Mouse (Mus musculus): ENCODE data around the gene C1s1.
"Not testable (repeated sequence)": the region's sequence is repeated elsewhere in the genome, so short reads cannot be mapped to it uniquely, and the experiment has no call there.

C1s1 gene

DNA sequence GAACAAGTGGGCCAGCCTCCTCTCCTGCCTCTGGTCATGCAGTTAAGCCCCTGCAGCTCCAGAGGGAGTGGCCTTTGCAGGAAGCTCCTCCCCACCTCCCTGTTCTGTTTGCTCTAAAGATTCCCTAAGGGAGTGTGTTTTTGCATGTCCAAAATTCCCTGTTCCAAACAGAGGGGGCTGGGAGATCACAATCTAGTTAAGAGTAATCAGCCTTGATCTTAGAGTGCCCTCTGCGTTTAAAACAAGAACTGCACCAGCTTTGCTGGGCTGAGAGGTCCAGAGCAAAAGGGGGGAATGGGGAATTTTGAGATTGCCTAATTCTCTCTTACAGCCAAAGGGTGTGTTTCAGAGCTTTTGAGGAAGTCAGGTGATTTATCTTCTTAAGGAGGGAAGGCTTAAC is at the start of gene C1s1:
C1s1 (minus strand) TSS at position 76 of the 400 bp plus-strand sequence.
- not testable (repeated sequence) for DNase-seq (ENCODE audit: low read depth, low spot score)

DNA sequence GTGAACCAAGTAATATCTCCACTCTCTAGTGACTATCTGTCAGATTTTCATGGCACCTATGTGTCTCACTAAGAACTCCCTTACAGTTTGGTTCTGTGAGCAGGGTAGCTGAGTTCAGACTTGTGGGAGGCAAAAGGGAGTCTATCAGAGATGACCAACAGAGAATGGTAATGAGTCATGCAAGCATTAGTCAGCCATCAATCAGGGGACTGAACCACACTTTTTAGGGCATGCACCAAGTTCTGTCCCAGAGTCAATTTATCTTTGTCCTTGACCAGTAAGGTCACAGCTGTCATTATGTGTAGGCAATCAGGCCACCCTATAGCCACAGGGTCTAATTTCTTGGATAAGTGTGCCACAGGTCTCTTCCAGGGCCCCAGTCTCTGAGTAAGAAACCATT is 46.6 kb upstream of the C1s1 start:
- DNase-seq (ENCODE audit: low read depth, low spot score) = no peak

DNA sequence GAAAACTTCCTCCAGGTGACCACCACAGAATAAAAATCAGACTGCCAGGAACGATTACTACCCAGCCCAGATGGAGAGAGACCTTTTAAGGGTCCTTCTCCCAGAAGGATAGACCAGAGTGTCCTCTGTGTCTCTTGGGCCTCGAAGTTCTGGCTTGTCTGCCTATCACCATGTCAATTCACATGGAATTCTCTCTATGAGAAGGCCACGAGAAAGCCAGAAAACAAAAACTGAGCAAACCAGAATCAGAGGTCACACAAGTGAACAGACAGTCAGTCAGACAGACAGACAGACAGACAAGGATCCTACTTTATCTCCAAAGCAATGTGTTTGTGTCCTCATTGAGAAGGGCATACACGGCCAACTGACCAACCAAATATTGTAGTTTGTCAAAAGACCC is 44.1 kb upstream of the C1s1 start:
- DNase-seq (ENCODE audit: low read depth, low spot score) = no peak

DNA sequence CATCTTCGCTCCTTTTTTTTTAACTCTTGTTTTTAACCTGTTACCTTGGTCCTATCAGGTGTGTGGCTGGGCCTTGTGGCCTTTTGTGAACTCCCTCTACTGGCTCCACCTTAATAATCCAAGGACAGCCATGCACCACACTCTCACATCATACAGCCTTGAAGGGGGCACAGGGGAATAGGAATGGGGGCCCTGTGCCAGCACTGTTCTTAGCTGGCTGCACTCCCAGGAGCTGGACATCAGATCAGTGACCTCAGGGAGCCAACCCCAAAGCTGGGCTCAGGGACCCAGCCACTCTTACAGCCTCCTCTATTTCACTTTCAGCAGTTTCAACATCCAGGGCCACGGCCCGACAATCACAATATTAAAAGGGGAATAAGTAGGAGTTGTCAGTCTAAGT is 43.6 kb upstream of the C1s1 start:
- no peak for DNase-seq (ENCODE audit: low read depth, low spot score)

DNA sequence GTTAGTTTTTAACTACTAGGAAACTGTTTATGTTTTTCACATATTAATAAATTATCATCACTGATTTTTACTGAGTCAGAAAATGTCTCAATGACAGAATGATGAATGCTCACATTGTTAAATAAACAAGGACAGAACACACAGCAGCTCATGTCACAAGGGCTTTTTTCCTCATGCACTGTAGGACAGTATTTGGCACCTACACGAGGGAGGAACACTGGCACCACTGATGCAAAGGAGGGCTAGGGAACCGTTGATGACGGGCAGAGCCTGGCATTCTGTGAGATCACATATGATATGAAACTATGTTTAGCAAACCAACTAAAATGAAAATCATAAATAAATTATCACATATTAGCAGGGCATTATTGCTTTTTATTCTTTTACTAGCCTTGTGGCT is 42.8 kb upstream of the C1s1 start:
- no peak for DNase-seq (ENCODE audit: low read depth, low spot score)

DNA sequence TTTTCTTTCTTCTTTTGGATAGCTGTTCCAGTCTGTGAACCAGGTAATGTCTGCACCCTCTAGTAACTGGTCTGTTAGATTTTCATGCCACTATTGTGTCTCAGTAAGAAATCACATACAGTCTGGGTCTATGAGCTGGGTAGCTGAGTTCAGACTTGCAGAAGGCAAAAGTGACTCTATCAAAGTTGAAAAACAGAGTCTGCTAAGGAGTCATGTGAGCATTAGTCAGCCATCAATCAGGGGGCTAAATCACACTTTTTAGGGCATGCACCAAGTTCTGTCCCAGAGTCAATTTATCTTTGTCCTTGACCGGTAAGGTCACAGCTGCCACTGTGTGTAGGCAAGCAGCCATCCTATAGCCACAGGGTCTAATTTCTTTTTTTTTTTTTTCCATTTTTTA is 40.1 kb upstream of the C1s1 start:
- DNase-seq (ENCODE audit: low read depth, low spot score) = no peak

DNA sequence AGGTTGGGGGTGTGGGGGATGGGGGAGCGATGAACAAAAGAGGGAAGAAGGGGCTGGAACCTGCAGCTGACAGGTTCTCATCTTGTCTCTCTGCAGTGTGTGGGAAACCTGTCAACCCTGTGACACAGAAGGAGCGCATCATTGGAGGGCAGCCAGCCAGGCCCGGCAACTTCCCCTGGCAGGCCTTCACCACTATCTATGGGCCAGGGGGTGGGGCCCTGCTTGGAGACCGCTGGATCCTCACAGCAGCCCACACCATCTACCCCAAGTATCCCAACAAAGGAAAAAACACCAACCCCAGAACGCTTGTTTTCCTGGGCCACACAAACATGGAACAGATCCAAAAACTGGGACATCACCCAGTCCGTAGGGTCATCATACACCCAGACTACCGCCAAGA is 38.0 kb upstream of the C1s1 start:
- DNase-seq (ENCODE audit: low read depth, low spot score) = not testable (repeated sequence)

DNA sequence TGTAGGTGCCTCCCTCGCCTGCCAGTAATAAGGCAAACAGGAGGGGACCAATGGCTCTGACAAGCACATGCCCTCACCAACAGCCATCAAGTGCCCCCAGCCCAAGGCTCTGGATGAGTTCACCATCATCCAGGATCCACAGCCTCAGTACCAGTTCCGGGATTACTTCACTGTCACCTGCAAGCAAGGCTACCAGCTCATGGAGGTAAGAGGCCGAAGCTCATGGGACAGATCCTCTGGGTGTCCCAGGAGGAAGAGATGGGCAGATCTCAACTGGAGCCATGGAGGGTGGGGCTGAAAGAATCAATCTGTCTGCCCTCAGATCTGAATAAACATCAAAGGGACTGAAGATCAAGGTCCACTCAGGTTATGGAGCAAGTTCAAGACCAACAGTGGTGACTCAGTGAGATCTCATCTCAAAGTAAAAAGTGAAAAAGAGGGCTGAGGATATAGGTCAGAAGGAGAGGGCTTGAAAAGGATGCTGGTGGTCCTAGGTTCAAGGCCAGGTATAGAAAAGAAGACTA is 33.1 kb upstream of the C1s1 start:
- not testable (repeated sequence) for DNase-seq (ENCODE audit: low read depth, low spot score)

DNA sequence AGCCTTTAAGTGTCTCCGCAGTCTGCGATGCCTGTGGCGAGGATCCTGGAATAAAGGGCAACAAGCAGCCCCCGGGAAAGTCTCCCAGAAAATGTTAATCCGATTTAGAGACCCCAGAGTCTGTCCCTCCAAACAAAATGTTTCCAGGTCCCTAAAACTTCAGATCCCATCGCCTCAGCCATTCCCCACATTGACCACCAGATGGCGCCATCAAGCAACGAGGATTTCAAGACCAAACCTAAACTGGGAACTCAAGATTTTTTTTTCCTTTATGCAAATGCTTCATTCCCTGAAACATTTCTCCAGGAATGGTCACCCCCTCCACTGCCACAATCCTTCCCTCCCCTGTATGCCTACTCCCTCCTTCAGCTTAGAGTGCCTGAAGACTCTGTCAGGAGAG is 27.9 kb upstream of the C1s1 start, which contains the start of gene C1rb:
C1rb (plus strand) TSS at position 269 of the 400 bp plus-strand sequence.
- DNase-seq (ENCODE audit: low read depth, low spot score) = peak; percentile 10

DNA sequence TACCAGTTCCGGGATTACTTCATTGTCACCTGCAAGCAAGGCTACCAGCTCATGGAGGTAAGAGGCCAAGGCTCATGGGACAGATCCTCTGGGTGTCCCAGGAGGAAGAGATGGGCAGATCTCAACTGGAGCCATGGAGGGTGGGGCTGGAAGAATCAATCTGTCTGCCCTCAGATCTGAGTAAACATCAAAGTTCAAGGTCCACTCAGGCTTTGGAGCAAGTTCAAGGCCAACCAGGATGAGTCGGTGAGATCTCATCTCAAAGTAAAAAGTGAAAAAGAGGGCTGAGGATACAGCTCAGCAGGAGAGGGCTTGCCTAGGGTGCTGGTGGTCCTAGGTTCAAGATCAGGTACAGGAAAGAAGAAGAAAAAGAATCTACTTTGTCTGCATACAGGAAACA is 19.5 kb upstream of the C1s1 start:
- not testable (repeated sequence) for DNase-seq (ENCODE audit: low read depth, low spot score)

DNA sequence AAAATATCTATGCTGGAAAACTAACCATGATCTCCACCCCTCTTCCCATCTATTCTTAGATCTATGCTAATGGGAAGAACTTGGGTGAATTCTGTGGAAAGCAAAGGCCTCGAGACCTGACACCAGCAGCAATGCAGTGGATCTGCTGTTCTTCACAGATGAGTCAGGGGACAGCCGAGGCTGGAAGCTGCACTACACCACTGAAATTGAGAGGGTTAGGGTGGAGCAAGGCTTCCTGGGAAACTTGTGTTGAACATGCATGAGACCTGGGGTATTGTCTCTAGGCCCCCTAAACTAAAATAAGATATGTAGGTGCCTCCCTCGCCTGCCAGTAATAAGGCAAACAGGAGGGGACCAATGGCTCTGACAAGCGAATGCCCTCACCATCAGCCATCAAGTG is 19.0 kb upstream of the C1s1 start:
- not testable (repeated sequence) for DNase-seq (ENCODE audit: low read depth, low spot score)

DNA sequence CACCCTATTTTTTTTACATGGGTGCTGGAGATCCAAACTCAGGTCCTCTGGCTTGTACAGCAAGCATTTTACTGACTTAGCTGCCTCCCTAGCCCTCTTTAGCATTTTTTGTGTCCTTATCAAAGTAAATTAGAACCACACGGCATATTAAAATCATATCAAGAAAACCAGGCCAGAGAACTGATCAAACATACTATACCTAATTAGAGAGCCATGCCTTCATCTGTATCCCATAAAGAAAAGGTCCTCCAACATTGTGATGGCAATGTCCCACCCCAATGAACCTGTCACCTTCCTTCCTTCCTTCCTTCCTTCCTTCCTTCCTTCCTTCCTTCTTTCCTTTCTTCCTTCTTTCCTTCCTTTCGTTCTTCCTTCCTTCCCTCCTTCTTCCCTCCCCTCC is 13.8 kb upstream of the C1s1 start:
- DNase-seq (ENCODE audit: low read depth, low spot score) = not testable (repeated sequence)

DNA sequence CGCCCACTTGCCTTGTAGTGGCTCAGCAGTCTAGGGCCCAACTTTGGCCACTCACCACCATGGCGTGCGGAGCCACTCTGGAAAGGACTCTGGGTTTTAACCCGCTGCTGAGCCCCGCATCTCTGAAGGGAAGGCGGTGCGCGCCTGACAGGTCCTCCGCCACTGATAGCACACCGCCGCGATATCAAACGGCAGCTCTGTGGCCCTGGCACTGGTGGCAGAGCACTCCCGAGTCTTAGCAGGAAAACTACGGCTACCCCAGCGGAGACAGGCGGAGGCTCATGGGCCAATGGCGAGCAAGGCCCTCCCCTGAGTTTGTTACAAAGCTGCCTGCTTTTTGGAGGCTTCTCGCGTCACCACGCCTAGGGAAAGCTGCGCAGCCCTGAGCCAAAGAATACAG is 10.6 kb upstream of the C1s1 start:
- DNase-seq (ENCODE audit: low read depth, low spot score) = no peak

DNA sequence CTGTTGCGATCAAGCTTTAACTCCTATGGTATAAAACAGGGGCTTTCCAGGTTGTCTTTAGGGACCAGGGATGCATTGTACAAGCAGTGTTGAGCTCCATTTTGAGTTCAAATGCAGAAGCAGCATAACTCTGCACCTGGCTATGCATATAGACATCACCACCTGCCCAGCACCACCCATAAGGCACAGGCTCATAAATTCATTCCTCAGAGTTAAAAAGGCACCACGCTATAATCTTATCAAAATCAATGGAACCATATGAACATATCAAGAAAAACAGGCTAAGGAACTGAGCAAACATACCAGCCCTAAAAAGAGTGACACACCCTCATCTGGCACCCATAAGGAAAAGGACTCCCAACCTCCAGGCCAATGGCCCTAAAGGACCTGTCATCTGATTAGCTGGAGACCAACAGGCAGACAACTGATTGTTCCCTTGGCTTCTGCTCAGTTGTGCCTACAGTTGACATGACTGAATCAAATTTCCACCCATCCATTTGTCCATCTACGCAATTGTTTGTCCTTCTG is 6.9 kb upstream of the C1s1 start:
- DNase-seq (ENCODE audit: low read depth, low spot score) = no peak

DNA sequence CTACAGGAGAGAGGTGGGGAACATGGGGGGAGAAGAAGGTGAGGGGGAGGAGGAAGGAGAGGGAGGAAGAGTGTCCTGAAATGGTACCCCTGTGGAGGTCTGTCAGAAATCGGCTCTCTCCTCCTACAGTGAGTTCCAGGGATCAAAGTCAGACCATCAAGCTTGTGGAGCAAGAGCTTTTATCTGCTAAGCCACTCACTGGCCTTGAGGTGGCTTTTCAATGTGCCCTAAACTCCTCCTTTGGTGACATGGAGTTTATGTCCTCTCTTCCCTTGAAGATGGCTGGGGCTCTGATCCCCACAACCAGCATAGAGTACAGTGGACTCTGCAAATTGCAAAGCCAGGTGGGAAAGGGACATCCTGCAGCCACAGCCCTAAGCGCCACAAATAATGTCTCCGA is 5.8 kb upstream of the C1s1 start:
- DNase-seq (ENCODE audit: low read depth, low spot score) = not testable (repeated sequence)

DNA sequence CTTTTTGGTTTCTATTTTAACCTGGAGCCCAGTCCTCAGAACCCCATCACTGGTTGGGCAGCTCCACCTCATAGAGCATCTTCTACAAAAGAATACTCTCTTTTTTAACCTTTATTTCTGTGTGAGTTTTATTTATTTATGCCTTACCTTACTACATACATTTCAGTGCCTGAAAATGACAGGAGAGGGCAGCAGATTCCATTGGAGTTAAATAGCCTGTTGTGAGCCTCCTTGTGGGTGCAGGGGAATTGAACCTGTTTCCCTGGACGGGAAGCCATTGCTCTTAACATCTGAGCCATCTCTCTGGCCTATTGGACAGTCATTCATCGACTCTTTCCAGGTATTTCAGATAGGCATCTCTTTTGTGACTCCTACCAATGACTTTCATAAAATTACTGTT is 3.3 kb upstream of the C1s1 start:
- DNase-seq (ENCODE audit: low read depth, low spot score) = no peak

DNA sequence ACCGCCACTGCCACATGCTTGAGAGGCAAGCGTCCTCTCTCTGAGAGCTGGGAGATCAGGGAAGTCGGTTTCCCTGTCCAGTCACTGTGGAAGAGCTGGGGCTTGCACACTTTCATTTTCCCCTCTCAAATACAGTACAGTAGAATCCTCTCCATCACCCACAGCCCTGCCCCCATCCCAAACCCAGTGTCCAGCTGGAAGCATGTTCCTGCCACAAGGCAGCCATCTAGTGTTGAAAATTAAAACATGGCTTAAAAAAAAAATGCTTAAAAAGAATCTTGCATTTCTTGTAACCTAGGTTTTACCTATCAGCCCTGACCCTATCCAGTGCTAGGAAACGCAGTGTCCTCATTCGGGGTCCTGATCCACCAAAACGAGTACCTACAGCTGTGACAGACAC is 2.3 kb upstream of the C1s1 start:
- no peak for DNase-seq (ENCODE audit: low read depth, low spot score)

DNA sequence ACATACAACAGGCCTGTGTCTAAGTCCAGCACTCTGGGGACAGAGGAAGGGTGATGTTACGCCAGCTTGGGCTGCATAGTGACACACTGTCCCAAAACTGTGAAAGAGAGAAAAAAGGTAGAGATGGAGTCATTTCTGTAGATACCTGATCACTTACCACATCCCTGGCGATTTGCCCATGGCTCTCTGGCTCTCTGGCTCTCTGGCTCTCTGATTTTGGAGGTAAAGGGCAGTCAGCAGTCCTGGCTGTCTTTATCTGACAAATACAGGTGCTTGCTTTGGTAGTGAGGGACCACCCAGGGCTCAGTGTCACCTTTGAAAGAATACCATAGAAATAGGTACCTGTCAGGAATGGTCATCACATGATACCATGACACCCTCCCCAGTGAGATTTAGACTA is 983 bp downstream of the C1s1 start:
- not testable (repeated sequence) for DNase-seq (ENCODE audit: low read depth, low spot score)

DNA sequence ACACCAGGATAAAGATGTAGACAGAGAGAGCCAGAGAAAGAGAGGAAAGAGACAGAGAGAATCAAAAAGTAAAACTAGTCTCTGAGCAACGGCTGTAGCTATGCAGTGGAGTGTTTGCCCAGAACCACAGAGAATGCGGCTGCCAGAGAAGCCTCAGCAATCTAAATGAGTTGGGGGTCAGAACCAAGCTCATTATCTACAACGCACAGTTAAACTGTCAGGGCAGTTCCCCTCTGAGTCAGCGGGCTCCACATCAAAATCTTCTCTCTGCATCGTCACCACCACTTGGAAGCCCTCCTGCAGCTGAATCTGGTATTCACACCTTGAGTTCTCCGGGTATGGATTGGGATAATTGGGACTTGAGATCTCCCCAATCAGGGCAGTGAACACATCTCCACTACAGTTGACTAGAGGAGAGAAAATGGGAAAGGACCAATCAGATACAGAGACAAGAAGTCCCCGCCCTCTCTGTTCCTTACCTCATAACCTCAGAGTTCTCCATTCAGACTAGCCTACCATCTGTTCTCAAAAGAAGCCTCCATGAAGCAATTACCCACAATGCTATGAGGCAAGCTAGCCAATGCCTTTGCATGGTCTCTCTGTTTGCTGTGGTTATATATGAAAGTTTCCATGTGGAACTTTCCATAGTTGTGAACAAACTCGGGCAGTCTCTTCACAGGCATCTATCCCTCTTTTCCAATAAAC is 5.9 kb downstream of the C1s1 start:
- DNase-seq (ENCODE audit: low read depth, low spot score) = not testable (repeated sequence)

DNA sequence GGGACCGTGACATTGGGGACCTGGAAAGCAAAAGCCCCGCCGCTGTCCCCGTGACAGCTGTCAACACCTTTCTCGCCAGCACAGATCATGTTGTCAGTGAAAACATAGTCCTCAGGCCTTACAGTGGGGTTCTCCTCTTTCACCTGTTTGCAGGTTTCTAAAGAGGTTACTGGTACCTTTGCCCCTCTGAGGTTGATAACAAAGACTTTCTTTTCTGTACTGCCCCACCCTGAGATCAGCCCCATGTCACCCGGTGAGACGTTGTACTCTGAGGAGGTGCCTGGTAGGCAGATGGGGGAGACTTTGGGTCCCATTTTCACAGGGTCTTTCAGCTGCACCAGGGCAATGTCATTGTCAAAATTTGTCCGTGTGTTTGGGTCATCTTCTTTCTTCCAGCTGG is 11.1 kb downstream of the C1s1 start:
- no peak for DNase-seq (ENCODE audit: low read depth, low spot score)

DNA sequence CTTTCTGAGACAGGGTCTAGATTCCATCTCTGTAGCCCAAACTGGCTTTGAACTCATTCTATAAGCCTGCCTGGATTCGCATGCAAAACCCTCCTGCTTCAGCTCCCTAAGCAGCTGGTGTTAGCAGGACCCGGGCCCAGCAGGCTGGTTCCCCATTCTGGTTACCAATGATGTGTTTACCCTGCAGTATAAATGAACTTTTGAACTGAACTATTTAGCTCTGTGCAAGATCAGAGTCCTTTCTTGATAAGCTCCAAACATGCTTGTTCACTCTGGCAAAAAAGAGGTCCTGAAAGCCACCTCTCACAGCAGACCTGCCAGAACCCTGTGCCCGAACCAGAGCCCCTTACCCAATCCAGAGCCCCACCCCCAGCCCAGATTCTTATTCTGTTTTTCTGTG is 14.3 kb downstream of the C1s1 start:
- DNase-seq (ENCODE audit: low read depth, low spot score) = no peak

DNA sequence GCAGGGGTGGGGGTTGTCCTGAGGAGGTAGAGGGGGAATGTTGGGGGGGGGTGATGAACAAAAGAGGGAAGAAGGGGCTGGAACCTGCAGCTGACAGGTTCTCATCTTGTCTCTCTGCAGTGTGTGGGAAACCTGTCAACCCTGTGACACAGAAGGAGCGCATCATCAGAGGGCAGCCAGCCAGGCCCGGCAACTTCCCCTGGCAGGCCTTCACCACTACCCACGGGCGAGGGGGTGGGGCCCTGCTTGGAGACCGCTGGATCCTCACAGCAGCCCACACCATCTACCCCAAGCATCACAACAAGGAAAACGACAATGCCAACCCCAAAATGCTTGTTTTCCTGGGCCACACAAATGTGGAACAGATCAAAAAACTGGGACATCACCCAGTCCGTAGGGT is 20.1 kb downstream of the C1s1 start:
- DNase-seq (ENCODE audit: low read depth, low spot score) = not testable (repeated sequence)

DNA sequence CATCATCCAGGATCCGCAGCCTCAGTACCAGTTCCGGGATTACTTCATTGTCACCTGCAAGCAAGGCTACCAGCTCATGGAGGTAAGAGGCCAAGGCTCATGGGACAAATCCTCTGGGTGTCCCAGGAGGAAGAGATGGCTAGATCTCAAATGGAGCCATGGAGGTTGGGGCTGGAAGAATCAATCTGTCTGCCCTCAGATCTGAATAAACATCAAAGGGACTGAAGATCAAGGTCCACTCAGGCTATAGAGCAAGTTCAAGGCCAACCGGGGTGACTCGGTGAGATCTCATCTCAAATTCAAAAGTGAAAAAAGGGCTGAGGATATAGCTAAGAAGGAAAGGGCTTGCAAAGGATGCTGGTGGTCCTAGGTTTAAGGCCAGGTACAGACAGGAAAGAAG is 24.4 kb downstream of the C1s1 start:
- not testable (repeated sequence) for DNase-seq (ENCODE audit: low read depth, low spot score)

Data from brain, embryonic 18.5 days (tissue).